Mouse (Mus musculus) embryonic facial prominence, embryonic 14.5 days (tissue): ENCODE measurements around the gene Ptprk. TPM values are rescaled to one million over a fixed set of nuclear protein-coding genes. Genes with fewer than 3 reads are reported as not detected.

Source experiments
- ATAC-seq: fragments of 200-750 bp; cut with Nextera tagmentation; 2 replicates; pipeline ENCODE4 v1.8.0; 2017; ENCODE audit warnings: low read depth, moderate number of reproducible peaks, moderate TSS enrichment
- DNase-seq: peaks from one replicate; pipeline ENCODE4 v3.0.0-alpha.2; 2015; ENCODE audit warnings: low spot score
- H3K27ac ChIP-seq: fragments of 300-500 bp; sonication (generic); replicated peaks from 2 replicates; pipeline ENCODE4 v1.5.1; 2014; ENCODE audit warnings: low read depth, mild to moderate bottlenecking, low read length, moderate library complexity
- H3K27me3 ChIP-seq: fragments of 300-500 bp; sonication (generic); replicated peaks from 2 replicates; pipeline ENCODE4 v1.6.1; 2014; ENCODE audit warnings: low read length; ENCODE audit not compliant: control insufficient read depth, insufficient read depth
- H3K36me3 ChIP-seq: fragments of 300-500 bp; sonication (generic); 2 replicates; pipeline ENCODE4 v1.6.1; 2014; ENCODE audit warnings: low read length, mixed read lengths; ENCODE audit not compliant: control insufficient read depth, insufficient read depth
- H3K4me1 ChIP-seq: fragments of 300-500 bp; sonication (generic); 2 replicates; pipeline ENCODE4 v1.6.1; 2014; ENCODE audit warnings: antibody characterized with exemption, low read length; ENCODE audit not compliant: control insufficient read depth, insufficient read depth
- H3K4me2 ChIP-seq: fragments of 300-500 bp; sonication (generic); 2 replicates; pipeline ENCODE4 v1.6.1; 2014; ENCODE audit warnings: low read depth, mild to moderate bottlenecking, low read length, moderate library complexity, mixed read lengths
- H3K4me3 ChIP-seq: fragments of 300-500 bp; sonication (generic); 2 replicates; pipeline ENCODE4 v1.5.1; 2014; ENCODE audit warnings: low read depth, mild to moderate bottlenecking, low read length
- H3K9ac ChIP-seq: fragments of 300-500 bp; sonication (generic); 2 replicates; pipeline ENCODE4 v1.6.1; 2014; ENCODE audit warnings: low read depth, mild to moderate bottlenecking, low read length, moderate library complexity, mixed read lengths
- H3K9me3 ChIP-seq: fragments of 300-500 bp; sonication (generic); 2 replicates; pipeline ENCODE4 v1.6.1; 2016; ENCODE audit warnings: low read length; ENCODE audit not compliant: control insufficient read depth
- WGBS: fragments of 180-500 bp; shearing (Covaris S2); extraction: QIAGEN DNeasy Blood & Tissue Kit; methylation state at CpG from one replicate; pipeline ENCODE4 v1.1.7; 2014; 5-methylcytosine and 5-hydroxymethylcytosine counted together
- polyA plus RNA-seq: library from polyadenylated mRNA; unstranded; fragments of >200 nt; fragmentation: Nextera tagmentation; extraction: Ambion mirVana; gene quantifications from 2 replicates; pipeline ENCODE4 v1.2.1, GENCODE M21; 2014

Ptprk gene
- polyA plus RNA-seq, 1 experiment from 2014 or later: 21.7 TPM

DNA sequence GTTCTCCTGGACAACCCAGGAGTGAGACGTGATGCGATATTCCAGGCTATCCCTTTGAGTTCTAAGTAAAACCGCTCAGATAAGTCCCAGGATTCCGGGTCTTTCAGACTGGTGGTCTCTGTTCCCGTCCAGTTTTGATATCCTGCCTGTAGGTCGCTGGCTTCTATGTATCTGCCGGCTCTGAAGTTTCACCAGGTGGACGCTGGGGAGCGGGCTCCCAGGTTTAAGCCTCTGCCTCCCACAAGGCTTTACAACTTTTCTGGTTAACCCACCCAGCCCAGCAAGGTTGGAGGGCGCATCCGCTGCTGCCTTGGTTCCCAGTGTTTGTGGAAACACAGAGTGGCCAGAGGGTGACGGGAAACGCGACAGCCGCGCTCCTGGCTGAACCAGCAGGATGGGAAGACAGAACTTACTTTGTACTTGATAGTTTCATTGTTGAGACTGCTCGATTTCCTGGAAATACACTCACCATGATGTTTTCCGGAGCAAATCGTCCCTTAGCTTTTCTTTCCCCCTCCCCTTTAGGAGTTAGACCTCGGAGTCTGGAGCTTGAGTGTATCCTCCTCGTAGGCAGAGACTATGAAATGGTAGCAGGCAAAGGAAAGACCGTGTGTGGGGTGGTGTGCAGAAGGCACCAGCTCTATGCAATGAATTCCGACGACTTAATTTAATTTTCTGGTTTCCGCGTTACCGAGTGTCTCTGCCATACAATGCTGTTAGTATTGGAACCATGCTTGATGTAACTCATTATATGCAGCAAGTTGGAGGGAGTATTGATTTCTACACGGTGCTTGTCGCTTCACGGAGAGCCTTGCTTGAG is 1.6 kb downstream of the Ptprk start:
- Histone ChIP-seq H3K27ac (peak overlapping the region; percentile 86), H3K27me3 (no peaks in the 10 kb centered on the region), H3K9ac (peak overlapping the region; percentile 85), H3K4me2 (peak overlapping the region; percentile 87), H3K4me3 (peak overlapping the region; percentile 80), H3K9me3 (no peaks in the 10 kb centered on the region), H3K36me3 (no peaks in the 10 kb centered on the region), H3K4me1 (0 out of 2 replicates have a peak, but pooled peaks cover 3% of the 10 kb centered on the region)
- ATAC-seq (0 out of 2 replicates have a peak, but pooled peaks have one; percentile 4), DNase-seq (peak; percentile 61)
- 1% methylated on average over 30 of the region's 30 CpGs for WGBS

DNA sequence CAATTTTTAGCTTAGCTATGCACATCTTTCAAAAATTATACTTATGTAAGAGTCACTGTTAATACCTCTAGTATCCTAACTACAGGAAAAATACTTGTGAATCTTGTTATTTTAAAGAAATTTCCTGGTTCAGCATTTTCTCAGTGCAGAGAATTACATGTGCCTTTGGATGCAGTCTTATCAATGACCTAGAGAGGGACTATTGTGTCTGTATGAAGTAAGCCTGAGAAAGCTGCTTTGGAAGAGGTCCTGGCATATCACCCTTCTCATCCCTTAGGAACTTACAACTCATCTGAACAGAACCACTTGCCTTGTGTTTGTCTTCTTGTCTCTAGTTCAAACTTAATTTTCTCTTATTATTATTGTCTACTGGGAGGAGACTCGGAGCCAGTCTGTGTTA is 3.6 kb downstream of the Ptprk start:
- Histone ChIP-seq H3K4me1 (0 out of 2 replicates have a peak, but pooled peaks cover 3% of the 10 kb centered on the region), H3K4me2 (no peak overlapping the region), H3K9me3 (no peaks in the 10 kb centered on the region), H3K27me3 (no peaks in the 10 kb centered on the region), H3K4me3 (no peak overlapping the region), H3K27ac (no peak overlapping the region), H3K36me3 (no peaks in the 10 kb centered on the region), H3K9ac (no peak overlapping the region)
- DNase-seq: no peak
- ATAC-seq: no peak
- 92% methylated on average over 1 of the region's 1 CpGs for WGBS

DNA sequence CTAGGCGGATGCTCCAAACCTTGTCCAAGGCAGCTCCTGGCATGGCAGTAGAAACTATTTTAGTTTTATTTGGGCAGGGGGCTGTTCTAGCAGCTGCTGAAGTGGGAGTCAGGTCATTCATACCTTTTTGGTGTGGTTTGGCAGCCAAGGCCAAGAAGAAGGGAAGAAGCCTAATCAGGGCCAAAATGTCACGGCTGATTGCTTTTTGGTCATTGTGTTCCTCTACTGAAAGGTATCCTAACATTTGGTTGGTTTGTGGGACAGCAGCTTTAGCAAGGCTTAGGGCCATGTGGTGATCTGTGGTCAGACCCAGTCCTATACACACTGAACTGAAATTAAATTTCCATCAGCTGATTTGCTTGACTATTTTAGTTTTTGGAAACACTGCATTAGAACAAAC is 6.6 kb downstream of the Ptprk start:
- no peaks in the 10 kb centered on the region for H3K36me3 ChIP-seq
- no peak overlapping the region for H3K27ac ChIP-seq
- ATAC-seq: no peak
- no peak for DNase-seq
- H3K27me3 ChIP-seq: no peaks in the 10 kb centered on the region
- no peak overlapping the region for H3K4me2 ChIP-seq
- H3K9me3 ChIP-seq: no peaks in the 10 kb centered on the region
- H3K9ac ChIP-seq: no peak overlapping the region
- H3K4me3 ChIP-seq: no peak overlapping the region
- 0 out of 2 replicates have a peak, but pooled peaks cover 3% of the 10 kb centered on the region for H3K4me1 ChIP-seq
- 94% methylated on average over 2 of the region's 2 CpGs for WGBS

DNA sequence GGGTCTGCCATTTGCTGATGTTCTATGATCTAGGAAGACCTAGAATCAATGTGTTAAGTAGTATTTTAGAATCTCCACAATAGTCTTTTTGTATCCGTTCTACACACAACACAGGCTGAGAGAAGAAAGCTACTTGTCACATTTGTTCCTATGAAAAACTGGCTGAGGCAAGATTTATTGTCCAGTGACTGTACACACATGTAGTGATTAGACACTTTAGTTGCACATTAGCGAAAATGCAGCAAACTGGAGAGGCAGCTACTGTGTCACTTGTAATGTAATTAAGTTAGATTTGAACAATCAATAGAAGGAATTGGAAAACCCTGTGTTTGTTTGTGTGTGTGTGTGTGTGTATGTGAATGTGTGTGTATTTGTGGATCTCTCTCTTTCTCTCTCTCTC is 8.6 kb downstream of the Ptprk start:
- Histone ChIP-seq H3K4me1 (no peaks in the 10 kb centered on the region), H3K9me3 (no peaks in the 10 kb centered on the region), H3K4me2 (no peak overlapping the region), H3K36me3 (no peaks in the 10 kb centered on the region), H3K9ac (no peak overlapping the region), H3K27ac (no peak overlapping the region), H3K27me3 (no peaks in the 10 kb centered on the region), H3K4me3 (no peak overlapping the region)
- WGBS: 80% methylated on average over 2 of the region's 2 CpGs
- ATAC-seq: no peak
- no peak for DNase-seq

DNA sequence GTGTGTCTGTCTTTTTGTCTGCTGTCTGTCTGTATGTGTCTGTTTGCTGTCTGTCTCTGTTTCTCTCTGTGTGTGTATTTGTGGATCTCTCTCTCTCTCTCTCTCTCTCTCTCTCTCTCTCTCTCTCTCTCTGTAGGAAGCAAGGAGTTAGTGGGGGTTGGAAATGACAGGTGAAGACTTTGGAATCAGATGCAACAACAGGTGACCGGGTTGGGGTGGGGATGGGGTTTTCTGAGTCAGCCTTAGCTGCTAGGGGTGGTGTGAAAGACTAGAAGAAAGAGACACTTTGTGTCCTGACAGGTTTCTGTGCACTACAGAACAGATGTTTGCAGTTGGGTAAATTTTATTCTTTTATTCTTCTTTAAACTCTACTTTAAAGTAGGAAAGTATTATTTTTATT is 9.0 kb downstream of the Ptprk start:
- Histone ChIP-seq H3K4me3 (no peak overlapping the region), H3K4me1 (no peaks in the 10 kb centered on the region), H3K4me2 (no peak overlapping the region), H3K36me3 (no peaks in the 10 kb centered on the region), H3K9ac (no peak overlapping the region), H3K9me3 (no peaks in the 10 kb centered on the region), H3K27me3 (no peaks in the 10 kb centered on the region), H3K27ac (no peak overlapping the region)
- 74% methylated on average over 1 of the region's 1 CpGs for WGBS
- ATAC-seq: no peak
- no peak for DNase-seq

DNA sequence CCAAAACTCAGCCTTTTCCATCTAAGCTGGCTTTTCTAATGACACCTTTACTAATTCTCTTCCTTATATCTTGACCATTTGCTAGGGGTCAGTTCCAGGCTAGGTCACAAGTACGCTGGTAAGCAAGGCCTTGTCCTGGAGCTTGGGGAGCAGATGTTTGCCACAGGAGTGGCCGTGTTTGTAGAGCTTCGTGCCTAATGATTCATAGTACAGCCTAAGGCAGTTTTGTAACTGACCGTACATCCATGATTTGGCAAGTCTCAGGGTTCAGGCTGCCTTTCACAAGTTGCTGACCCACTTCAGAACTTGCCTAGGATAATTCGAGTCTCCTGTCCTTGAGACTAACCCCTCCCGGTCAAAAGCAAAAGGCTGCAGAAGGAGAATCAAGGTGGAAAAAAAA is 12.7 kb downstream of the Ptprk start:
- DNase-seq (no peak), ATAC-seq (no peak)
- Histone ChIP-seq H3K9me3 (no peaks in the 10 kb centered on the region), H3K4me2 (no peak overlapping the region), H3K27me3 (no peaks in the 10 kb centered on the region), H3K27ac (no peak overlapping the region), H3K4me1 (0 out of 2 replicates have a peak, but pooled peaks cover 9% of the 10 kb centered on the region), H3K9ac (no peak overlapping the region), H3K36me3 (no peaks in the 10 kb centered on the region), H3K4me3 (no peak overlapping the region)
- 54% methylated on average over 6 of the region's 6 CpGs for WGBS

DNA sequence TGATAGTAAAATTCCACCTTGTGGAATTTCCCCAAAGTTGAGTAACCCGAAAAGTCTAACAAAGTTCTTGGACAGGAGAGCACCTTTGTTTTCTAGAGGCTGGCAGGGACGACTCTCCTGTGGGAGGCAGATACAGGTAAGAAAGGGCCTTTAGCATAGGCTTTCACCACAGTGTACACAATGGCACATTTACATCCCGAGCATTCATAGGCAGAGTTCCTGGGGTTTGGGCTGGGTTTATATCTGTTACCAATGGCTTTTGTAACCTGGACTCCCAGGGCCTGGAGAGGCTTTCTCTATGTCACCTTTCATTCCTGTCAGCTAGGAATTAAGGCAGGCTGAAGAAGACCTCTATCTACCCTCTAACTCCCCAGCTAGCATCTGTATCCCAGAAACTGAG is 13.1 kb downstream of the Ptprk start:
- WGBS: 58% methylated on average over 3 of the region's 3 CpGs
- Histone ChIP-seq H3K4me3 (no peak overlapping the region), H3K27me3 (no peaks in the 10 kb centered on the region), H3K4me1 (0 out of 2 replicates have a peak, but pooled peaks cover 9% of the 10 kb centered on the region), H3K27ac (no peak overlapping the region), H3K9ac (no peak overlapping the region), H3K36me3 (no peaks in the 10 kb centered on the region), H3K9me3 (no peaks in the 10 kb centered on the region), H3K4me2 (no peak overlapping the region)
- DNase-seq (no peak), ATAC-seq (no peak)

DNA sequence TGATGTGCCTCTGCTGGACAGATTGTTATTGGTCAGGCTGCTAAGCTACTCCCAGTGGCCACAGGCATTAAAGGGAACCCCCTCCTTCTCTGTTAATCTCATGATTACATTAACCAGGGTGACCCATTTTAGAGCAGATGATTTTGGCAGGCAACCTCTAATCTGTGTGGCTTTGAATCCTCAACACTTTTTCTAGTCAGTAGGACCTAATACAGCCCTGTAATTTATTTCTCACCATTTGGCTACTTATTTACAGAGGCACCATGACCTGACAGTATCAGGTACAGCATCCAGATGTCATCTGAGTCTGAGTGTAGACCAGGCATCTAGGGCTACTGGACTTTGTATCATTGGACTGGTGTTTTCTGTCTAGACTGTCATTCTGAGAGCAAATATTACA is 21.4 kb downstream of the Ptprk start:
- Histone ChIP-seq H3K4me2 (no peak overlapping the region), H3K4me3 (no peak overlapping the region), H3K4me1 (no peaks in the 10 kb centered on the region), H3K27me3 (no peaks in the 10 kb centered on the region), H3K36me3 (no peaks in the 10 kb centered on the region), H3K9me3 (no peaks in the 10 kb centered on the region), H3K9ac (no peak overlapping the region), H3K27ac (no peak overlapping the region)
- DNase-seq (no peak), ATAC-seq (no peak)

DNA sequence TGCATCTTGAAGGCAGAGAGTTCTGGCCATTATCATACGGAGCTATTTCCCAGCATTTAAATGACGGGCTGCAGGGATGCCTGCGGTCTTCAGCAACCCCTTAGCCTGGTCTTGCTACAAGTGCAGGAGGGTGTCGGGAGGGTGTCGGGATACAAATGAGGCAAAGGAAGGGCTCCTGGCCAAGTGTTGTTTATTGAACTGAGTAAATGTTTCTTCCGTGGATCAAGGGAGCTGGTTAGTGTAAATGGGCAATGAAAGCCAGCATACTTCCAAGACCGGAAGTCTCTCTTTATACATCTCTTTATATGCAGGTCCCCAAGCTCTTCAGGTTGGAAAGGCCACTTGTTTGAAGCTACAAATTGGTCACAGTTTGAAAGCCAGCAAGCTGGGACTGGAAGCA is 23.0 kb downstream of the Ptprk start:
- H3K27me3 ChIP-seq: no peaks in the 10 kb centered on the region
- DNase-seq (no peak), ATAC-seq (no peak)
- no peak overlapping the region for H3K9ac ChIP-seq
- H3K4me2 ChIP-seq: no peak overlapping the region
- 66% methylated on average over 7 of the region's 7 CpGs for WGBS
- H3K27ac ChIP-seq: no peak overlapping the region
- H3K4me3 ChIP-seq: no peak overlapping the region
- no peaks in the 10 kb centered on the region for H3K9me3 ChIP-seq
- H3K36me3 ChIP-seq: no peaks in the 10 kb centered on the region
- H3K4me1 ChIP-seq: no peaks in the 10 kb centered on the region
